Mouse (Mus musculus): ENCODE data around the gene Caap1. TPM values are rescaled to one million over a fixed set of nuclear protein-coding genes. Genes with fewer than 3 reads are reported as not detected.

The Caap1 gene
- polyA plus RNA-seq, 1 experiment = 2.4 TPM

DNA sequence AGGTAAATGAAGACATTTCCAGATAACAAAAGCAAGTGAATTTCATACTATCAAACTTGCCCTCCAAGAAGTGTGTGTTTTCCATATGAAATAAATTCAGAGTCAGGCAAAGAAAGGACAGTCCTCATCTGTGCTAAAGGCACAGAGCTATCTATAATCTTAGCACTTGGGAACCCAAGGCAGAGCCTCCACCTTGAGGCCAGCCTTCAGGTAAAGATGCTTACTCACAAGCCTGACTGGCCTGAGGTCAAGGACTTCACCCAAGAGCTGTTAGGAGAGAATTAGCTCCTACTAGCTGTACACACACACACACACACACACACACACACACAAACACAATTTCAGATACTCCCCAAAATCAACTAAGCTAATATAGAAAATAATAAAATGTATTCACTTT, 36.1 kb upstream of the Caap1 start:
- Histone ChIP-seq H3K4me1 (ENCODE audit: control insufficient read depth, insufficient read depth, low read length) (peaks cover 7% of the 10 kb centered on the region), H3K36me3 (ENCODE audit: control insufficient read depth, insufficient read depth, low read length) (no peaks in the 10 kb centered on the region), H3K27ac (ENCODE audit: insufficient read depth, low read depth, low read length) (no peak overlapping the region), H3K4me3 (ENCODE audit: insufficient read depth, low read depth, low read length) (no peak overlapping the region), H3K27me3 (replicated peaks; ENCODE audit: control insufficient read depth, insufficient read depth, low read length) (no peaks in the 10 kb centered on the region)
- DNase-seq = no peak
- TF ChIP-seq CTCF (conservative IDR thresholded peaks at IDR 0.05; ENCODE audit: insufficient read depth, insufficient read length, low read depth, low read length) (no peak), POLR2A (IDR thresholded peaks at IDR 0.05; ENCODE audit: low read depth, low read length) (no peak)

GRCm38 (mm10) chr4:94591765-94592381, 35.3 kb upstream of the Caap1 start:
- H3K36me3 ChIP-seq (ENCODE audit: control insufficient read depth, insufficient read depth, low read length) = no peaks in the 10 kb centered on the region
- H3K4me1 ChIP-seq (ENCODE audit: control insufficient read depth, insufficient read depth, low read length) = peaks cover 7% of the 10 kb centered on the region
- H3K27ac ChIP-seq (ENCODE audit: insufficient read depth, low read depth, low read length) = no peak overlapping the region
- H3K27me3 ChIP-seq (replicated peaks; ENCODE audit: control insufficient read depth, insufficient read depth, low read length) = no peaks in the 10 kb centered on the region
- TF ChIP-seq CTCF (conservative IDR thresholded peaks at IDR 0.05; ENCODE audit: insufficient read depth, insufficient read length, low read depth, low read length) (no peak), POLR2A (IDR thresholded peaks at IDR 0.05; ENCODE audit: low read depth, low read length) (no peak)
- no peak overlapping the region for H3K4me3 ChIP-seq (ENCODE audit: insufficient read depth, low read depth, low read length)
- WGBS = 67% methylated on average over 4 of the region's 4 CpGs
- DNase-seq = peak; percentile 22

- no peak for TF ChIP-seq CTCF (conservative IDR thresholded peaks at IDR 0.05; ENCODE audit: insufficient read depth, insufficient read length, low read depth, low read length)
- TF ChIP-seq POLR2A (IDR thresholded peaks at IDR 0.05; ENCODE audit: low read depth, low read length) = no peak
- Histone ChIP-seq H3K27ac (ENCODE audit: insufficient read depth, low read depth, low read length) (no peak overlapping the region), H3K4me1 (ENCODE audit: control insufficient read depth, insufficient read depth, low read length) (no peaks in the 10 kb centered on the region; the same call in 1 of the 2 replicates), H3K27me3 (replicated peaks; ENCODE audit: control insufficient read depth, insufficient read depth, low read length) (no peaks in the 10 kb centered on the region), H3K4me3 (ENCODE audit: insufficient read depth, low read depth, low read length) (no peak overlapping the region), H3K36me3 (ENCODE audit: control insufficient read depth, insufficient read depth, low read length) (peaks cover 6% of the 10 kb centered on the region)
- peak; percentile 67 for DNase-seq
- 75% methylated on average over 4 of the region's 4 CpGs for WGBS
Observed at GRCm38 (mm10) chr4:94572677-94573076, 16.1 kb upstream of the Caap1 start.

GRCm38 (mm10) chr4:94564297-94564696, 7.7 kb upstream of the Caap1 start:
- no peak overlapping the region for H3K4me3 ChIP-seq (ENCODE audit: insufficient read depth, low read depth, low read length)
- DNase-seq = no peak
- no peak overlapping the region for H3K27ac ChIP-seq (ENCODE audit: insufficient read depth, low read depth, low read length)
- H3K36me3 ChIP-seq (ENCODE audit: control insufficient read depth, insufficient read depth, low read length) = peaks cover 4% of the 10 kb centered on the region
- H3K4me1 ChIP-seq (ENCODE audit: control insufficient read depth, insufficient read depth, low read length) = peaks cover 6% of the 10 kb centered on the region
- no peaks in the 10 kb centered on the region for H3K27me3 ChIP-seq (replicated peaks; ENCODE audit: control insufficient read depth, insufficient read depth, low read length)
- TF ChIP-seq CTCF (conservative IDR thresholded peaks at IDR 0.05; ENCODE audit: insufficient read depth, insufficient read length, low read depth, low read length) = no peak
- no peak for TF ChIP-seq POLR2A (IDR thresholded peaks at IDR 0.05; ENCODE audit: low read depth, low read length)

DNA sequence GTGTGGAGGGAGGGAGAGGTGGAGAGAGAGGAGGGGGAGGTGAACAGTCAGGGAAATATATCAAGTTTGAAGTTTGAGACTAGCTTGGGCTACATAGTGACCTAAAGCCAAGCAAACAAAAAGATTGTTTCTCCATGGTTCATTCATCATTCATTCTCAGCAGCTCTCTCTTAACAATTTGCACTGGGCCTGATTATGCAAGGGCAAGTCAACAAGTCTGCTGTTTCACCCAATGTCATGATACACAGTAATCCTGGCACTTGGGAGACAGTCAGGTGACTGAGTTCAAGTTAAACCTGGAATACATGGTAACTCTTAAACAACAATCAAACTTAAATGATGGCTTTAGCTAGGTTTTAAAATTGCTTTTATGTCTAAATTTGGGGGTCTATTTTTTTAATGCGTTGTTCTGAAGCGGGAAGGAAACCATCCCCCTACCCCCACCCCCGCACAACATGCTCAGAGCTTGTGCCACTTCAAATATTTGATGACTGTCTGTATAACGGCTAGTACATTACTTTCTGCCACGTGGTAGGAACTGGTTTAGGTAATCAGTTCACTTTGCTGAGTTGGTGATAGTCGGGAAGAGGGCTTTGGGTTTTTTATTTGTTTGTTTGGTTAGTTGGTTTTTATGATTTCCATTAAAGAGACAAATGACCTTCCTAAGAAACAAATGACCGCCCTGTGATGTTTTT, 5.5 kb upstream of the Caap1 start:
- Histone ChIP-seq H3K27ac (ENCODE audit: insufficient read depth, low read depth, low read length) (no peak overlapping the region), H3K27me3 (replicated peaks; ENCODE audit: control insufficient read depth, insufficient read depth, low read length) (no peaks in the 10 kb centered on the region), H3K4me1 (ENCODE audit: control insufficient read depth, insufficient read depth, low read length) (peaks cover 7% of the 10 kb centered on the region), H3K36me3 (ENCODE audit: control insufficient read depth, insufficient read depth, low read length) (no peaks in the 10 kb centered on the region), H3K4me3 (ENCODE audit: insufficient read depth, low read depth, low read length) (no peak overlapping the region)
- DNase-seq = no peak
- 61% methylated on average over 7 of the region's 7 CpGs for WGBS
- TF ChIP-seq POLR2A (IDR thresholded peaks at IDR 0.05; ENCODE audit: low read depth, low read length) = no peak

GRCm38 (mm10) chr4:94560316-94560715, 3.7 kb upstream of the Caap1 start:
- peaks cover 8% of the 10 kb centered on the region for H3K4me1 ChIP-seq (ENCODE audit: control insufficient read depth, insufficient read depth, low read length)
- TF ChIP-seq POLR2A (IDR thresholded peaks at IDR 0.05; ENCODE audit: low read depth, low read length) (no peak), CTCF (conservative IDR thresholded peaks at IDR 0.05; ENCODE audit: insufficient read depth, insufficient read length, low read depth, low read length) (no peak)
- H3K27ac ChIP-seq (ENCODE audit: insufficient read depth, low read depth, low read length) = no peak overlapping the region
- no peak for DNase-seq
- H3K27me3 ChIP-seq (replicated peaks; ENCODE audit: control insufficient read depth, insufficient read depth, low read length) = no peaks in the 10 kb centered on the region
- H3K4me3 ChIP-seq (ENCODE audit: insufficient read depth, low read depth, low read length) = no peak overlapping the region
- H3K36me3 ChIP-seq (ENCODE audit: control insufficient read depth, insufficient read depth, low read length) = no peaks in the 10 kb centered on the region
- WGBS = 80% methylated on average over 1 of the region's 1 CpGs

DNA sequence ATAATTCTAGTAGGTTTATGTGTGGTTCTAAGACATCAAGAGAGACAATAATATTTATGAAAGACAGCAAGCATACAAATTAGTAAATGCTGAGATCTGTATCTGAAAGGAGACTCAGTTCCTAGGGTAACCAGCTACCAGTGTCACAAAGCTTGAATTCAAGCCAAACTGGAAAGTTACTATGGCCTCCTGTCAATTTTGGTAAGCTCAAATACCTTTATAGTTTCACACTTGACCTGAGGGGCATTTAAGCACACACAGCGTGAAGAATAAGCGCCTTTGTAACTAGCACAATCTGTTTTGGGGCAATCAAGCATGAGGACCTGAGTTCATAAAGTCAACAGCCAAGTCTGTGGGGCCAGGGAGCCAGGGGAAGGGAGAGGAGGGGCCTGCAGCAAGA, 2.7 kb upstream of the Caap1 start:
- 23% methylated on average over 2 of the region's 2 CpGs for WGBS
- DNase-seq = peak; percentile 31
- Histone ChIP-seq H3K4me1 (ENCODE audit: control insufficient read depth, insufficient read depth, low read length) (peaks cover 10% of the 10 kb centered on the region), H3K27ac (ENCODE audit: insufficient read depth, low read depth, low read length) (no peak overlapping the region; the same call in 1 of the 2 replicates), H3K27me3 (replicated peaks; ENCODE audit: control insufficient read depth, insufficient read depth, low read length) (no peaks in the 10 kb centered on the region), H3K36me3 (ENCODE audit: control insufficient read depth, insufficient read depth, low read length) (no peaks in the 10 kb centered on the region), H3K4me3 (ENCODE audit: insufficient read depth, low read depth, low read length) (no peak overlapping the region)
- no peak for TF ChIP-seq CTCF (conservative IDR thresholded peaks at IDR 0.05; ENCODE audit: insufficient read depth, insufficient read length, low read depth, low read length)
- no peak for TF ChIP-seq POLR2A (IDR thresholded peaks at IDR 0.05; ENCODE audit: low read depth, low read length)
